Mouse (Mus musculus): Measurements from ENCODE around the gene Dpysl5. TPM values are rescaled to one million over a fixed set of nuclear protein-coding genes. Genes with fewer than 3 reads are reported as not detected.
"Not testable (repeated sequence)": the region's sequence is repeated elsewhere in the genome, so short reads cannot be mapped to it uniquely, and the experiment has no call there.

Dpysl5 gene
- 10 to 100 TPM; 40.5 to 46.6 TPM for total RNA-seq (2021)

DNA sequence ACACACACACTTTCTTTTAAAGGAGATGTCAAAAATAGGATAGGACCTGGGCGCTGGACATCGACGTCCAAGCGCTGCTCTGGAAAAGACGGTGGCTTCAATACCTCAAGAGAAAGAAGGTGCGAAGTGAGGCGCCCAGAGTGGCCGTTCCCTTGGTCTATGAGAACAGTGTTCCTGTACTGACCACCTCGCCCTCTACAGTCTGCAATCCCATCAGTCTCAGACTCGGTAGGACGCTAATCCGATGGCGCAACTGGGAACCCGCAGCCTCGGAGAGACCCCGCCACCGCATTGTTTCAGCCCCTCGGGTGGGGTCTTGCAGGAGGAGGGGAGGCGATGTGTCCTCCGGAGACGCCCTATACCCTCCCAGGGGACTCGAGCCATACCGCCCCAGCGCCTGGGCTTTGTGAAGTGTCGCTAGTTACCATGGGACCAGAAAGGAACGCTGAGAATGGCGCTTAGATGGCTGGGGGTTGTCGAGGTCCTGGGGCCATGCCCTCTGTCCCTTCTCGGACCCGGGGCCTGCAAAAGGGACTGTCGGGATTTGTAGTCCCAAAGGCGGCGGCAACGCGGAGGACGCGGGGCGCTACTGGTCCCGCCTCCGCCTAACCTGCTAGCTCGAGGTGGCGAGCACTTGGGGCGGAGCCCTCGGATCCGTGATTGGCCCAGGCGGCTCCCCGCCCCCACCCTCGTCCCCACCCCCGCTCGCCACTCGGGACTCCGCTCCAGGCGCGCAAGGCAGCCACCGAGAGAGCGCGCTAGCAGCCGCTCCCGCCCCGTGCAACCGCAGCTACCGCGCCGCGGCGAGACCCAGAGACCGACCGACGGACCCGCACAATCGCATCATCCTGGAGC, at the start of gene Dpysl5:
Dpysl5 (plus strand) TSS at position 418 of the 855 bp plus-strand sequence.
- peak; percentile 71 for DNase-seq (ENCODE audit: extremely low spot score in 1 of 2, low spot score in 1 of 2)

DNA sequence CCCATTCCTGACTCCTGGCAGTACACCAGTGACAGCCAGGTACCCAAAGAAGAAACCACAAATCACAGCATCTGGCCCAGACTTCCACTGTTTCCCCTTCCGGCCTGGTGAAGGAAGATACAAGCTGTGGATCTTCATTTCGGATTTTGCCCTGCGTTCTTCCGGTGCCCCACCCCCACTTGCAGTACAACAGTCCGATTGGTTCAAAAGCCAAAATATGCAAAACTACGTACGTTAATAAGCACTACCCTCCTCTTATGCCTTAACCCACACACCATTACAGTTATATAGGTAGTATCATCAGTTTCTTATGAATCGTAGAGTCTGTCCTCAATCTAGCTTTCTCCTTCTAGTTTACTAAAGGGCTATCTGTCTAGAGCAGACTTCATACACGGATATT, 46.0 kb upstream of the Dpysl5 start:
- DNase-seq (ENCODE audit: extremely low spot score in 1 of 2, low spot score in 1 of 2) = no peak

- DNase-seq (ENCODE audit: extremely low spot score in 1 of 2, low spot score in 1 of 2) = no peak
Observed at GRCm38 (mm10) chr5:30665968-30666367, 45.4 kb upstream of the Dpysl5 start.

DNA sequence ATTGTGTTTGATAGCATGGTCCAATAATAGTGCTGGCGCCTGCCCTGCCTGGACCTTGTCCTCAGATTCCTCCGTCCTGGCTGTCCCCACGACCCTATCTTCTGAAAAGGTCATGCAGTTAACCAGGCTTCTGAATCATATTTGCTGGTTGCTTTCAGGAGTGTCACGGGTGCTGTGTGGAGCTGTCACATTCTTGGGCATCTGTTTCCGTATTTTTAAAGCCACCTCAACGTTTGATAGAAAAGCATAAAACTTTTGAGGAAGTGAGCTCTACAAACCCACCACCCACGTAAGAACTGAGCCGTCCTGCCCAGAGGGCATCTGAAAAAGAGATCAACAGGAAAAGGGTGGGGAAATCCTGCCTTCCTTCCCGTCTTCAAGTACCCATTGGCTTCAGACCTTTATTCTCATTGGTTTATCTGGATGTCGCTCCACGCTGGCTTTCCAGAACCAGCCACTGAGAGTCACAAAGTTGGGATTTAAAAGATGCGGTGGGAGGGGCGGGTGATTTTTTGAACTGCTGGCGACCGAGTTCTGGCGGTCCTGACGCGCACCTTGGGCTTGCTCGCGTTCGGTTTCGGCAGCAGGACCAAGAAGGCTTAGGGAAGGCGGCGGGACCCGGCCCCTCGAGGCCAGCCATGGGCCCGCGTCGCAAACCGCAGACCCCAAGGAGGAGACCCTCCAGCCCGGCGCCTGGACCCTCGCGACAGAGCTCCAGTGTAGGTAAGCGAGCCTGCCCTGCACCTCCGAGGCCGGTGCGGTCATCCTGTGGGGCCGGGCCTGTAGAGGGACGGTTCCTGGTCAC, 44.8 kb upstream of the Dpysl5 start, which contains the start of gene Cenpa:
Cenpa (plus strand) TSS at position 387 of the 805 bp plus-strand sequence.
- peak; percentile 61 to 62 for DNase-seq (ENCODE audit: extremely low spot score in 1 of 2, low spot score in 1 of 2)

- DNase-seq (ENCODE audit: extremely low spot score in 1 of 2, low spot score in 1 of 2) = no peak
Observed at GRCm38 (mm10) chr5:30667215-30667614, 44.1 kb upstream of the Dpysl5 start.

GRCm38 (mm10) chr5:30667686-30668085, 43.7 kb upstream of the Dpysl5 start:
- no peak for DNase-seq (ENCODE audit: extremely low spot score in 1 of 2, low spot score in 1 of 2)

GRCm38 (mm10) chr5:30668637-30669495, 42.5 kb upstream of the Dpysl5 start:
- no peak for DNase-seq (ENCODE audit: extremely low spot score in 1 of 2, low spot score in 1 of 2)

DNA sequence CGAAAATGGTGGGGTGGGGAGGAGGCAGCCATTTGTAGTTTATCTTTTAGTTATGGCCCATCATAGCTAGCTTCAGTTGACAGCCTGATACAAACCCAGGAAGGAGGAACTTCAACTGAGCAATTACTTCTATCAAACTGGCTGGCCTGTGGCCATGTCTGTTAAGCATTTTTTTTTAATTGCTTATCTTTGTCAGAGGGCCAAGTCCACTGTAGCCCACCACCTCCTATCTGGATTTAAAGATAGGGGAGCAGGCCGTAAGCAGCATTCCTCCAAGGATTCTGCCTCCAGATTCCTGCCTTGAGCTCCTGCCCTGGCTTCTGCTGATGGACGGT, 41.9 kb upstream of the Dpysl5 start:
- DNase-seq (ENCODE audit: extremely low spot score in 1 of 2, low spot score in 1 of 2) = no peak

GRCm38 (mm10) chr5:30670091-30670490, 41.3 kb upstream of the Dpysl5 start:
- no peak for DNase-seq (ENCODE audit: extremely low spot score in 1 of 2, low spot score in 1 of 2)

- DNase-seq (ENCODE audit: extremely low spot score in 1 of 2, low spot score in 1 of 2) = no peak
Observed at GRCm38 (mm10) chr5:30674001-30674400, 37.4 kb upstream of the Dpysl5 start.

DNA sequence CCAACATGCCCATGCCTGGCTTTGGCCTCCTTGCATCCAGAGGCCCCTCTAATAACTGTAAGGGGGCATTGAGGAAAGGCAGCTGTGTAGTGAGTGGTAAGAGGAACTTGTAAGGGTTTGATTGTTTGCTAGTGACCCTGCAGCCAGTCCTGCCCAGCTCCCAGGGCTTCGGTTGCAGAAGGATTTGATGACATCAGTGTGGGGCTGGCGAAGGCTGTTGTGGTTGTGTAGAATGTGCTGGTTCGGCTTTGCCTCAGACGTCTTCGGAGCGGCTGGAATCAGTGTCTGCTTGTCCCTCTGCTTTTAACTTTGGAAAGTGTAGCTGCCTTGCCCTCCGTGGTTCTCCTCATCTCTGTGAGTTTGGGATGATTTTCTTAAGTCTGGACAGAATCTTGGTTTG, 34.6 kb upstream of the Dpysl5 start:
- DNase-seq (ENCODE audit: extremely low spot score in 1 of 2, low spot score in 1 of 2) = no peak

DNA sequence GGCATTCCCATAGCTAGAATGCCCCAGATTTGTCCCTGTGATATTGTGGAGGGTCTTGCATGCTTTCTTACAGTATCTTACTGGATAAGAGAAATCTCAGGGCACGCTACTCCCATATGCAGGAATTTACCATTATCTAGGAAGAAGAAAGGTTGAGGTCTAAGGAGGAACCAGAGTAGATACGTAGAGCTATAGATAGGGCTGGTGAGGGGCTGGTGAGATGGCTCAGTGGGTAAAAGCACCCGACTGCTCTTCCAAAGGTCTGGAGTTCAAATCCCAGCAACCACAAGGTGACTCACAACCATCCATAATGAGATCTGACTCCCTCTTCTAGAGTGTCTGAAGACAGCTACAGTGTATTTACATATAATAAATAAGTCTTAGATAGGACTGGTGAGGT, 33.3 kb upstream of the Dpysl5 start:
- DNase-seq (ENCODE audit: extremely low spot score in 1 of 2, low spot score in 1 of 2) = not testable (repeated sequence)

GRCm38 (mm10) chr5:30678722-30679296, 32.6 kb upstream of the Dpysl5 start:
- no peak for DNase-seq (ENCODE audit: extremely low spot score in 1 of 2, low spot score in 1 of 2)

DNA sequence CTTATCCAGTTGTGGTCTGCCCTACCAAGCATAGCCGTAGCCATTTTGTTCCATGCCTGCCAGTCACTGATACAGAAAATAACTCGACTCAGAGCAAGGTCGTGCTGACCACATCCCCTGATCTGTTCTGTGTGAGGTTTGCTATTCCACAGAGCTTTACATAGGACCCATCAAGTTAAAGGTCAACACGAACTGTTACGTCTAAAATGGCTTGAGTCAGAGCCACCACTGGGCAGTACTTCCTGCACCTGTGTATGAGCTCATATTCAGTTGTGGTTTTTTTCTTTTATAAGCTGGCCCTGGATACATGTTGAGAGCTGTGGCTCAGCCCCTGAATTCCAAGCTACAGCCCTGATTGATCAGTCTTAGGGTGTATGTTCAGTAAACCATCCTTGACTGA, 31.8 kb upstream of the Dpysl5 start:
- no peak for DNase-seq (ENCODE audit: extremely low spot score in 1 of 2, low spot score in 1 of 2)

DNA sequence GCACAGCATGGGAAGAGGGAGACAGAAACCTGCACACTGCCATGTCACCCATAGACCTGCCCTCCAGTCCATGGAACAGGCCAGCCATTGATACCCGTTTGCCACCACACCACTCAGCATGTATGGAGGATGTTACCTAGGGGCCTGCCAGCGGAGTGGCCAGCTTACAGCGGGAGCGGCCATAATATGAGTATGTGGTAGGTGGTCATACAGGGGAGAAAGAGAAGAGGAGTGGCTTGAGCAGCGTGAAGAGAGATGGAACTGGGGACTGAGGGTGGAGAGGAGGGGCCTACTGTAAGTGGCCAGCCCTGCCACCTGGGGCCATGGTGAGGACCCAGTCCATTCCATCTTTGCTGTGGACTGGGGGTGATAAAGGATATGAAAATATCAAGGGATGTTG, 29.4 kb upstream of the Dpysl5 start:
- no peak for DNase-seq (ENCODE audit: extremely low spot score in 1 of 2, low spot score in 1 of 2)

- no peak for DNase-seq (ENCODE audit: extremely low spot score in 1 of 2, low spot score in 1 of 2)
Observed at GRCm38 (mm10) chr5:30682967-30683600, 28.3 kb upstream of the Dpysl5 start.

DNA sequence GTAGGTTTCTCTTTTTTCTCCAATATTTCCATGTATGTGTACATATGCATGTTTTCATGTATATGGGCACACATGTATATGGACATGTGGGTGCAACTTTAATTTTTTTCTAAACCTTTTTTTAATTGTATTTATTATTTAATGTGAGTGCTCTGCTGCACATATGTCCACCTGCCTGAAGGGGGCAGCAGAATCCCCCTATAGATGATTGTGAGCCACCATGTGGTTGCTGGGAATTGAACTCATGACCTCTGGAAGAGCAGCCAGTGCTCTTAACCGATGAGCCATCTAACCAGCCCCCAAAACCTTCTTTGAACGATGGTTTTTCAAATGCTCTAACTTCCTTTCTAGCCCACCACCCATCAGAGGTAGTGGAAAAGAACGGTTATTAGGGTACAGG, 27.4 kb upstream of the Dpysl5 start:
- DNase-seq (ENCODE audit: extremely low spot score in 1 of 2, low spot score in 1 of 2) = no peak

DNA sequence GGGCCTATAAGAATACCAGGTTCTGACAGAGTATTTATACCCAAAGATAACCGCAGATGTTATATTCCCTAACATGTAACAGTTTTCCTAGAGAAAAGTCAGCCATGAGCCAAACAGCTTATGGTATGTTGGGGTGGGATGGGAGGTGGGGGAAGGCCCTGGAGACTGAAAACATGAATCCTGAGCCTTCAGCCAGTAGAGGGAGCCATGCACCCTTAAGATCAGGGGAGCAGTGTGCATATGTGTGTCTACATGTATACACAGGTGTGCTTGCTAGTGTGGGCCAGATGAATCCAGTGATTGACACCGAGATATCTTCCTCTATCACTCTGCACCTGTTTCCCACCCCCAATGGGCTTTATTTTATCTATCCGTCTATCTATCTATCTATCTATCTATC, 24.6 kb upstream of the Dpysl5 start:
- DNase-seq (ENCODE audit: extremely low spot score in 1 of 2, low spot score in 1 of 2) = peak in 1 of 2 experiments; percentile 47

DNA sequence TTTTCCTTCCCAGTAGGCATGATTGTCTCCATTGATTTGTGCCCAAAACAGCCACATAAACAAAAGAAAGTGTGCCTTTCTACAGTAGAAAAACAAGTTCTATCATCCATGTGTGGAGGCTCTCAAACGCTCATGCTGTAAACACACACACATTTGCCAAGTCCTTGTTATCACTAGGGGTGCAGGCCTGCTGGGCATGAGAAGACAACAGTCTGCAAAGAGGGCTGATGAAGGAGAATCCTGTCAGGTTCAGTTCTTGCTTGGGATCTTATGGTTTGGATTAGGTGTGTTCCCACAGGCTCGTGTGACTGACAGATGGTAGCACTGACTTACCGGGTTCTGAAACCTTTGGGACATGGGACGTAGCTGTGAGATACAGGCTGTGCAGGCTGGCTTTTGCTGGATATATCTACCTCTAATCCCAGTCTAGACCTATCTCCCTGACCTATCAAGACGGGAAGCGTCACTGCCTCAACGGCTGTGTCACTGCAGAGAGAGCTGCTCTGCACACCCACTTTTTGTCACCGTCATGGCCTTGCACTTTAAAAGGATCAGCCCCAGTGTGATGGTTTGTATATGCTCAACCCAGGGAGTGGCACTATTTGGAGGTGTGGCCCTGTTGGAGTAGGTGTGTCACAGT, 10.9 kb upstream of the Dpysl5 start:
- no peak for DNase-seq (ENCODE audit: extremely low spot score in 1 of 2, low spot score in 1 of 2)

Measured in layer of hippocampus, postnatal 25 days (tissue).